Comparison of ENCODE assay signal across 16 mouse cellular contexts in genomic region chr4:132380965-132381616, GRCm38 (mm10).
"Had no signal": no experiment of that assay in that cellular context is flagged by ENCODE, and none has a peak within 500 bp of the region (broad histone marks: within the 10 kb centered on the region; RNA-seq: fewer than 3 reads in every experiment).

No protein-coding gene starts in this region.

- H3K4me1 ChIP-seq: lung, embryonic 15.5 days; midbrain, embryonic 12.5 days; midbrain, embryonic 15.5 days; stomach, embryonic 15.5 days had no signal

- H3K9ac ChIP-seq: liver, embryonic 14.5 days; lung, embryonic 15.5 days; midbrain, embryonic 12.5 days; midbrain, embryonic 15.5 days; neural tube, embryonic 12.5 days; stomach, embryonic 15.5 days had no signal

- H3K9me3 ChIP-seq: lung, embryonic 15.5 days; megakaryocyte, embryonic 14.5 days; midbrain, embryonic 12.5 days; midbrain, embryonic 15.5 days; neural tube, embryonic 12.5 days; stomach, embryonic 15.5 days had no signal

- H3K4me3 ChIP-seq: lung, embryonic 15.5 days; megakaryocyte, embryonic 14.5 days; midbrain, embryonic 12.5 days; midbrain, embryonic 15.5 days; neural tube, embryonic 12.5 days; stomach, embryonic 15.5 days had no signal

- DNase-seq: lung, adult 2 months; lung, postnatal 14 days; lung, postnatal 36 days; right cerebral cortex, postnatal 14 days; thymus, adult 2 months; thymus, postnatal 25 days; thymus, postnatal 4 days had no signal

- H3K36me3 ChIP-seq: midbrain, embryonic 15.5 days had no signal

- H3K27me3 ChIP-seq: lung, embryonic 15.5 days; megakaryocyte, embryonic 14.5 days; midbrain, embryonic 12.5 days; midbrain, embryonic 15.5 days; neural tube, embryonic 12.5 days; stomach, embryonic 15.5 days had no signal

- ATAC-seq: lung, postnatal 0 days; midbrain, embryonic 15.5 days had no signal

- H3K27ac ChIP-seq: liver, embryonic 14.5 days; lung, embryonic 15.5 days; midbrain, embryonic 12.5 days; midbrain, embryonic 15.5 days; neural tube, embryonic 12.5 days; stomach, embryonic 15.5 days; stomach, postnatal 0 days had no signal

- H3K4me2 ChIP-seq: lung, embryonic 15.5 days; midbrain, embryonic 12.5 days; midbrain, embryonic 15.5 days; neural tube, embryonic 12.5 days; stomach, embryonic 15.5 days had no signal
